Mouse (Mus musculus): ENCODE data around the gene Hid1. TPM values are rescaled to one million over a fixed set of nuclear protein-coding genes. Genes with fewer than 3 reads are reported as not detected.

Gene Hid1
- total RNA-seq, 2 experiments from 2014 or later: 5.9 to 8.5 TPM

GRCm38 (mm10) chr11:115374695-115375425, 7.3 kb upstream of the Hid1 start:
- peak; percentile 34 for DNase-seq

- DNase-seq: peak; percentile 87
Measured at GRCm38 (mm10) chr11:115373805-115374694, 6.5 kb upstream of the Hid1 start.

GRCm38 (mm10) chr11:115372737-115373136, 5.2 kb upstream of the Hid1 start:
- DNase-seq: no peak

GRCm38 (mm10) chr11:115372015-115372414, 4.5 kb upstream of the Hid1 start:
- DNase-seq: no peak

GRCm38 (mm10) chr11:115371354-115371753, 3.8 kb upstream of the Hid1 start:
- no peak for DNase-seq

- no peak for DNase-seq
Measured at GRCm38 (mm10) chr11:115370368-115370767, 2.8 kb upstream of the Hid1 start.

GRCm38 (mm10) chr11:115366706-115367394, 706 bp downstream of the Hid1 start:
- no peak for DNase-seq

- no peak for DNase-seq
Measured at GRCm38 (mm10) chr11:115366039-115366705, 1.4 kb downstream of the Hid1 start.

- no peak for DNase-seq
Measured at GRCm38 (mm10) chr11:115364136-115364535, 3.4 kb downstream of the Hid1 start.

GRCm38 (mm10) chr11:115359726-115360125, 7.8 kb downstream of the Hid1 start:
- DNase-seq: no peak

GRCm38 (mm10) chr11:115359293-115359692, 8.3 kb downstream of the Hid1 start:
- peak; percentile 33 for DNase-seq

GRCm38 (mm10) chr11:115358468-115358867, 9.1 kb downstream of the Hid1 start:
- peak; percentile 84 for DNase-seq

GRCm38 (mm10) chr11:115354183-115354582, 13.4 kb downstream of the Hid1 start:
- DNase-seq: peak; percentile 82

- no peak for DNase-seq
Measured at GRCm38 (mm10) chr11:115353375-115353774, 14.2 kb downstream of the Hid1 start.

- DNase-seq: no peak
Measured at GRCm38 (mm10) chr11:115349976-115350375, 17.6 kb downstream of the Hid1 start.

GRCm38 (mm10) chr11:115348681-115349248, 18.8 kb downstream of the Hid1 start:
- DNase-seq: no peak

GRCm38 (mm10) chr11:115345515-115345914, 22.0 kb downstream of the Hid1 start:
- no peak for DNase-seq

- DNase-seq: no peak
Measured at GRCm38 (mm10) chr11:115344967-115345366, 22.6 kb downstream of the Hid1 start.

- no peak for DNase-seq
Measured at GRCm38 (mm10) chr11:115341866-115342265, 25.7 kb downstream of the Hid1 start.

GRCm38 (mm10) chr11:115341246-115341645, 26.3 kb downstream of the Hid1 start:
- no peak for DNase-seq

- DNase-seq: no peak
Measured at GRCm38 (mm10) chr11:115337826-115338225, 29.7 kb downstream of the Hid1 start.

GRCm38 (mm10) chr11:115337350-115337749, 30.2 kb downstream of the Hid1 start:
- DNase-seq: no peak
